Mouse (Mus musculus): ENCODE data around the gene Phactr1. TPM values are rescaled to one million over a fixed set of nuclear protein-coding genes. Genes with fewer than 3 reads are reported as not detected.

Gene Phactr1
- polyA plus RNA-seq, 1 experiment from 2014 or later, result 5.2 TPM

GRCm38 (mm10) chr13:42822545-42822944 lies 142.1 kb downstream of the Phactr1 start:
- peak; percentile 96 for TF ChIP-seq CTCF (IDR thresholded peaks at IDR 0.05; ENCODE audit: low read depth)
- Histone ChIP-seq H3K27me3 (ENCODE audit: insufficient read depth, low read length) (no peaks in the 10 kb centered on the region), H3K36me3 (ENCODE audit: insufficient read depth) (no peaks in the 10 kb centered on the region), H3K4me1 (ENCODE audit: insufficient read depth) (no peaks in the 10 kb centered on the region), H3K9me3 (ENCODE audit: low read depth, low read length) (no peaks in the 10 kb centered on the region), H3K27ac (ENCODE audit: low read depth) (no peak overlapping the region), H3K9ac (no peak overlapping the region), H3K4me2 (no peak overlapping the region), H3K4me3 (ENCODE audit: low read depth, low read length) (no peak overlapping the region)
- peak; percentile 76 for ATAC-seq (ENCODE audit: insufficient read depth)
- 15% methylated on average over 10 of the region's 10 CpGs for WGBS
- peak; percentile 92 for DNase-seq

DNA sequence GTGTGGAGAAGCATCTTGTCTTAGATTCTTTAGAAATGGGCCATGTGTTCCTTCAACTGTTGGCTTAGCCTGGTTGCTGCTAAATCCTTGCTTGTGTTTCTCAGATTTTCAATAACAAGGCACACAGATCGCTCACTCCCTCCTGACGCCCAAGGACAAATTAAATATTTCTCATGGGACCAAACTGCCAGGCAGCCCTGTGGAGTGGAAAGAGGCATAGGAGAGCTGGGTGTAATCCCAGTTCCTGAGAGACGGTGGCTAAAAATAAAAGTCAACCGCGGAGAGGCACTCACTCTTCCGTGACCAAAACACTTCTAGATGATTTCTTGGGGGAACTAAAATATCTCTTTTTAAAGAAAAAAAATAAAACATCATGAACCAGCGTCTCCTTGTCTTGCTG lies 143.5 kb downstream of the Phactr1 start:
- Histone ChIP-seq H3K27me3 (ENCODE audit: insufficient read depth, low read length) (no peaks in the 10 kb centered on the region), H3K9me3 (ENCODE audit: low read depth, low read length) (no peaks in the 10 kb centered on the region), H3K4me1 (ENCODE audit: insufficient read depth) (peaks cover 1% of the 10 kb centered on the region; the same call in 1 of the 2 replicates), H3K4me2 (no peak overlapping the region), H3K9ac (no peak overlapping the region), H3K36me3 (ENCODE audit: insufficient read depth) (no peaks in the 10 kb centered on the region), H3K27ac (ENCODE audit: low read depth) (no peak overlapping the region), H3K4me3 (ENCODE audit: low read depth, low read length) (no peak overlapping the region)
- no peak for DNase-seq
- ATAC-seq (ENCODE audit: insufficient read depth), result no peak
- no peak for TF ChIP-seq CTCF (IDR thresholded peaks at IDR 0.05; ENCODE audit: low read depth)
- WGBS, result 86% methylated on average over 7 of the region's 7 CpGs

DNA sequence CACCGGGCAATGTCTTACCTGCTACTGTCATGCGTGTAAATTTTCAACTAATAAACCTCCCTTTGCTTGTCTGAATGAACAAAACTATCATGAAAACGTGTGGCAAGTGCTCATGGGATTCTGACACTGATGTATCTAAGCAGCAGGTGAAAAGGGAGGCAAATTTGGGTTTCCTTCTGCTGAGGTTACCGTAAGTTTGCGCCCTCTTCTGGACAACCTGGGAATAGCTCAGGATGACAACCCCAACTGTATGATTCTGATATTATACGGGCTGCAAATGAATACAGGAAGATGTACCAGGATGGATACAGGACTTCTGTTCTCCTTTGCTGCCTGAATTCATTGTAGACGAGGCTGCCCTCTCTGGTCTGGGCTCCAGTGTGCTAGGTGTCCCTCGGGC lies 146.2 kb downstream of the Phactr1 start:
- H3K27me3 ChIP-seq (ENCODE audit: insufficient read depth, low read length), result no peaks in the 10 kb centered on the region
- H3K9ac ChIP-seq, result no peak overlapping the region
- no peaks in the 10 kb centered on the region for H3K36me3 ChIP-seq (ENCODE audit: insufficient read depth)
- no peaks in the 10 kb centered on the region for H3K9me3 ChIP-seq (ENCODE audit: low read depth, low read length)
- H3K27ac ChIP-seq (ENCODE audit: low read depth), result no peak overlapping the region
- ATAC-seq (ENCODE audit: insufficient read depth) (no peak), DNase-seq (peak; percentile 63)
- no peak overlapping the region for H3K4me2 ChIP-seq
- no peak overlapping the region for H3K4me3 ChIP-seq (ENCODE audit: low read depth, low read length)
- TF ChIP-seq CTCF (IDR thresholded peaks at IDR 0.05; ENCODE audit: low read depth), result peak; percentile 73
- H3K4me1 ChIP-seq (ENCODE audit: insufficient read depth), result peaks cover 8% of the 10 kb centered on the region; the same call in 1 of the 2 replicates
- 50% methylated on average over 8 of the region's 8 CpGs for WGBS

GRCm38 (mm10) chr13:42828978-42829377 lies 148.6 kb downstream of the Phactr1 start:
- ATAC-seq (ENCODE audit: insufficient read depth) (peak; percentile 75), DNase-seq (peak; percentile 66)
- Histone ChIP-seq H3K27ac (ENCODE audit: low read depth) (peak overlapping the region; percentile 54; the same call in 1 of the 2 replicates), H3K4me2 (peak overlapping the region; percentile 23; the same call in 1 of the 2 replicates), H3K4me3 (ENCODE audit: low read depth, low read length) (no peak overlapping the region), H3K9me3 (ENCODE audit: low read depth, low read length) (no peaks in the 10 kb centered on the region), H3K36me3 (ENCODE audit: insufficient read depth) (no peaks in the 10 kb centered on the region), H3K27me3 (ENCODE audit: insufficient read depth, low read length) (no peaks in the 10 kb centered on the region), H3K9ac (no peak overlapping the region), H3K4me1 (ENCODE audit: insufficient read depth) (peaks cover 8% of the 10 kb centered on the region; the same call in 1 of the 2 replicates)
- WGBS, result 21% methylated on average over 9 of the region's 9 CpGs
- no peak for TF ChIP-seq CTCF (IDR thresholded peaks at IDR 0.05; ENCODE audit: low read depth)

DNA sequence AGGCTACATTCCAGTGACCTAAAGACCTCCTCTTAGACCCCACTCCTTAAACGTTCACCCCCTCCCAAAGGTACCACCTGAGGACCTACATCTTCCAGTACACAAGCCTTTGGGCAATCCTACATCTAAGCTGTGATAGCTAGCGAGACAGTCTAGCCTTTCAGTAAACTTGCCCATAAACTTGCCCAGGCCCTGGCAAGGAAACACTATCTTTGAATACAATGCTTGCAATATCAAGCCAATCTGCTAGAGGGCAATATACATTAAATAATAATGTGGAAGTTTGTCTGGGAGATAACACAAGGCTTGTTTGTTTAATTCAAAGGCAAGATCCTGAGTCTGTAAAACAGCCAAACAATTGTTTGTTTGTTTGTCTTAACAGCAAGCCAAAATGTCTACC lies 155.0 kb downstream of the Phactr1 start:
- ATAC-seq (ENCODE audit: insufficient read depth), result no peak; the same call in 1 of the 2 replicates

DNA sequence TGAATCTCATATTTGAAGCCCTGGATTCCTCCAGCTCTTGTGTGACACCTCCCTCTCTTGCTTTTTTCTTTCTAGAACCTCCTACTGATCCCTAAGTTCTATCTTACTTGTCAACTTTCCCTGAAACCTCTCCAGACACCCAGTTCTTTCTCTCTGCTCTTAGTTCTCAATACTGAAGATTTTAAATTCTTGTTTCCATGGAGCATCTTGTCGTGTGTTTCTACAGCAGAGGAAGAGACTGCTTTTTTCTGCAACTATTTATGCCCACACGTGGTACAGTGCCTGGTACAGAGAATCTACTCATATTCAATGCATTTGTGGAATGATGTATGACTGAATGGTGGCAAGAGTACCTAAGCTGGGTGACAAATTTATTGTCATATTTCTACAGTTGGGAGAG lies 158.9 kb downstream of the Phactr1 start:
- no peaks in the 10 kb centered on the region for H3K27me3 ChIP-seq (ENCODE audit: insufficient read depth, low read length)
- TF ChIP-seq CTCF (IDR thresholded peaks at IDR 0.05; ENCODE audit: low read depth), result no peak
- ATAC-seq (ENCODE audit: insufficient read depth) (no peak), DNase-seq (no peak)
- no peak overlapping the region for H3K9ac ChIP-seq
- no peaks in the 10 kb centered on the region for H3K36me3 ChIP-seq (ENCODE audit: insufficient read depth)
- WGBS, result 79% methylated on average over 2 of the region's 2 CpGs
- no peaks in the 10 kb centered on the region for H3K9me3 ChIP-seq (ENCODE audit: low read depth, low read length)
- H3K4me1 ChIP-seq (ENCODE audit: insufficient read depth), result no peaks in the 10 kb centered on the region
- no peak overlapping the region for H3K4me2 ChIP-seq
- no peak overlapping the region for H3K27ac ChIP-seq (ENCODE audit: low read depth)
- H3K4me3 ChIP-seq (ENCODE audit: low read depth, low read length), result no peak overlapping the region

More for the DNA sequence above, 155.0 kb downstream of the Phactr1 start:
- Histone ChIP-seq H3K4me3 (ENCODE audit: low read depth, low read length) (no peak overlapping the region), H3K27ac (ENCODE audit: low read depth) (no peak overlapping the region), H3K36me3 (ENCODE audit: insufficient read depth) (no peaks in the 10 kb centered on the region), H3K27me3 (ENCODE audit: insufficient read depth, low read length) (no peaks in the 10 kb centered on the region), H3K4me1 (ENCODE audit: insufficient read depth) (no peaks in the 10 kb centered on the region), H3K9me3 (ENCODE audit: low read depth, low read length) (no peaks in the 10 kb centered on the region), H3K4me2 (no peak overlapping the region), H3K9ac (no peak overlapping the region)
- TF ChIP-seq CTCF (IDR thresholded peaks at IDR 0.05; ENCODE audit: low read depth), result peak; percentile 65
- WGBS, result 48% methylated on average over 2 of the region's 2 CpGs
- DNase-seq, result peak; percentile 85

DNA sequence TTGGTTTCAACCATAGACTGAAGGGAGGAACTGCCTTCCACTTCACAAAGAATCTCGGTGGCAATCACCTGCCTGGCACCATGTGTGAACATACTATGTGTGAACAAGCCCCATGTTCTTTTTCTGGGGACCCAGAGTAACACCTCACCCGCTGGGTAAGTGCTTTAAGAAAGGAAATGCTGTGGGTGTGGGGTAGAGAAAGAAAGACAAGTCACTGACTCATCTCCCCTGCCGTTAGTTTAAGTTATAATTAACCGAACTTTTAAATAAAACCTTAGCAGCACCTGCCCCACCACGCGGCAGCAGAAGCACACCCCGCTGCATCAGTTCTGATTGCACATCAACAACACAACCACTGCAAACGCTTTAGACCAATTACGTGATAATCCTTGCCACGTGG lies 171.7 kb downstream of the Phactr1 start:
- Histone ChIP-seq H3K27me3 (ENCODE audit: insufficient read depth, low read length) (no peaks in the 10 kb centered on the region), H3K27ac (ENCODE audit: low read depth) (no peak overlapping the region), H3K4me1 (ENCODE audit: insufficient read depth) (no peaks in the 10 kb centered on the region), H3K9me3 (ENCODE audit: low read depth, low read length) (no peaks in the 10 kb centered on the region), H3K9ac (no peak overlapping the region), H3K36me3 (ENCODE audit: insufficient read depth) (no peaks in the 10 kb centered on the region), H3K4me3 (ENCODE audit: low read depth, low read length) (no peak overlapping the region), H3K4me2 (no peak overlapping the region)
- no peak for TF ChIP-seq CTCF (IDR thresholded peaks at IDR 0.05; ENCODE audit: low read depth)
- no peak for DNase-seq
- ATAC-seq (ENCODE audit: insufficient read depth), result no peak
- 74% methylated on average over 10 of the region's 10 CpGs for WGBS

Data from lung, embryonic 14.5 days (tissue).